Mouse (Mus musculus) liver, embryonic 13.5 days (tissue): ENCODE results near the gene Vmn1r86. TPM values are rescaled to one million over a fixed set of nuclear protein-coding genes. Genes with fewer than 3 reads are reported as not detected.

Experiments
- ATAC-seq: fragments of 200-750 bp; cut with Nextera tagmentation; 2 replicates; pipeline ENCODE4 v1.8.0; 2017; ENCODE audit warnings: low read depth, mild to moderate bottlenecking, moderate number of reproducible peaks, moderate library complexity
- DNase-seq: peaks from one replicate; pipeline ENCODE4 v3.0.0; 2022
- H3K27ac ChIP-seq: fragments of 300-500 bp; sonication (generic); 2 replicates; pipeline ENCODE4 v1.5.1; 2015; ENCODE audit warnings: moderate library complexity, mild to moderate bottlenecking, inconsistent platforms
- H3K27me3 ChIP-seq: fragments of 300-500 bp; sonication (generic); 2 replicates; pipeline ENCODE4 v1.6.1; 2015; ENCODE audit warnings: mild to moderate bottlenecking, inconsistent platforms
- H3K36me3 ChIP-seq: fragments of 300-500 bp; sonication (generic); 2 replicates; pipeline ENCODE4 v1.6.1; 2015; ENCODE audit warnings: mild to moderate bottlenecking, inconsistent platforms
- H3K4me1 ChIP-seq: fragments of 300-500 bp; sonication (generic); replicated peaks from 2 replicates; pipeline ENCODE4 v1.6.1; 2015; ENCODE audit warnings: inconsistent platforms
- H3K4me2 ChIP-seq: fragments of 300-500 bp; sonication (generic); 2 replicates; pipeline ENCODE4 v1.6.1; 2015; ENCODE audit warnings: inconsistent platforms, mild to moderate bottlenecking, moderate library complexity
- H3K4me3 ChIP-seq: fragments of 300-500 bp; sonication (generic); replicated peaks from 2 replicates; pipeline ENCODE4 v1.5.1; 2015; ENCODE audit warnings: mild to moderate bottlenecking, inconsistent platforms
- H3K9ac ChIP-seq: fragments of 300-500 bp; sonication (generic); 2 replicates; pipeline ENCODE4 v1.6.1; 2015; ENCODE audit warnings: mild to moderate bottlenecking, inconsistent platforms
- H3K9me3 ChIP-seq: fragments of 300-500 bp; sonication (generic); replicated peaks from 2 replicates; pipeline ENCODE4 v1.6.1; 2016; ENCODE audit warnings: inconsistent platforms
- WGBS: fragments of 180-500 bp; shearing (Covaris S2); methylation state at CpG from one replicate; pipeline ENCODE4 v1.1.7; 2015; ENCODE audit not compliant: insufficient replicate concordance; 5-methylcytosine and 5-hydroxymethylcytosine counted together
- polyA plus RNA-seq: library from polyadenylated mRNA; unstranded; fragments of >200 nt; fragmentation: Nextera tagmentation; extraction: Ambion mirVana; gene quantifications from 2 replicates; pipeline ENCODE4 v1.2.1, GENCODE M21; 2015

The Vmn1r86 gene
- polyA plus RNA-seq, 1 experiment from 2014 or later: not detected

DNA sequence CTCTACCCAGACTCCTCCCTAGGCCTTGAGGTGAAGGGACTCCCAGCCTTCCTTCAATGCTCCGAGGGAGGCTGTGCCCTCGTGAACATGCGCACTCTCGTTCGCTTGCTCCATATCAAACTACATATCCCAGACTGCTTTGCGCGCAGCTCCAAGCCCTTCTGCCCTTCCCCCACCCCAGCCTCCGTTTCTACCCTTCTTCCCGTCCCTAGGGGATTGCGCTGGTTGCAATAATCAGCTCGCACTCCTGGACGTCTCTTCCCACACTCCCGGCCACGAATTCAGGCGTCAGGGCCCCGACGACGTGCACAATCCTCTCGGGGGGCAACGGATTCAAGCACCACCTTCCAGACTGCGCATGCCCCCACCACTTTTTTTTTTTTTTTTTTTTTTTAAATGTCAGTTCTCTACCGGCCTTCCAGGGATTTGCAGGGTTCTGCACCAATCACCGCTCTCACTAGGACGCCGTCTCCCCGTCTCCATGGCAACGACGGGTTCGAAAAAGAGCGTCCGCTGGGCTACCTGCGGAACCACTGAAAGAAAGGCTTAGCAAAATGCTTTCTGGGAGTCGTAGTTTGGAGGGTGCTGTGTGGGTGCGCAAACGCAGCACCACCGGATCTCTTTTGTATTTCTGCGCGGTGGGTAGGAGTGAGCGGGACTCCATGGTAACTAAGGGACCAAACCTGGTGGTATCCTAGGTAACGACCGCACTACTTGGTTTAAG, 65.3 kb downstream of the Vmn1r86 start, which contains the start of gene Mzf1:
Gene Mzf1, minus strand, starts transcription at position 478 of the 724 bp plus-strand sequence.
- peak within 1 kb of the TSS; percentile 50 for H3K27ac ChIP-seq
- no peaks in the 10 kb centered on the region for H3K27me3 ChIP-seq
- under 1% methylated on average over 41 of the region's 41 CpGs for WGBS

GRCm38 (mm10) chr7:13053961-13054286, 65.8 kb downstream of the Vmn1r86 start:
- Histone ChIP-seq H3K9ac (peak overlapping the region; percentile 69), H3K4me3 (peak overlapping the region; percentile 67), H3K27ac (peak overlapping the region; percentile 50; the same call in 1 of the 2 replicates), H3K36me3 (no peaks in the 10 kb centered on the region), H3K27me3 (no peaks in the 10 kb centered on the region), H3K4me2 (peak overlapping the region; percentile 79), H3K4me1 (peaks cover 15% of the 10 kb centered on the region), H3K9me3 (no peaks in the 10 kb centered on the region)
- ATAC-seq (no peak), DNase-seq (no peak)
- WGBS: 6% methylated on average over 15 of the region's 15 CpGs

More for the DNA sequence above, 65.3 kb downstream of the Vmn1r86 start, which contains the start of gene Mzf1:
- H3K4me1 ChIP-seq: peaks cover 15% of the 10 kb centered on the region
- peak within 1 kb of the TSS; percentile 79 for H3K4me2 ChIP-seq
- no peaks in the 10 kb centered on the region for H3K9me3 ChIP-seq
- DNase-seq: peak; percentile 82
- H3K9ac ChIP-seq: peak within 1 kb of the TSS; percentile 69
- ATAC-seq: peak; percentile 86
- H3K36me3 ChIP-seq: no peaks in the 10 kb centered on the region
- peak within 1 kb of the TSS; percentile 67 for H3K4me3 ChIP-seq

DNA sequence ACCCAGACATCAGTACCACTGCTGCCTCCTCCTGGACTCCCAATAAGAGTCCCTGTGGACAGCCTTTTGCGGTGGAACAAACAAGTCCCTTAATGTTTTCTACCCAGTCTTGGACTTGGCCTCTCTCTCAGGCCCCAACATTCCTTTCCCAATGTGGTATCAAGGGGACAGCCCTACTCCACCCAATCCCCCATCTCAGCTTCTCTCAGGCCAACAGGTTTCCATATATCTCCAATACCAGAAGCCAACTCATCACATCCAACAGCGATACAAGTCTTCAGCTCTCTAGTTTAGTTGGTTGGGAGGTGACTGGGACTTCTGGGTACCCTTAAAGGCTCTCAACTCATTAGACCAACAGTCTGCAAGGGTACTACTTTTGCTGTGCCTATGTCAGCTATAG, 66.2 kb downstream of the Vmn1r86 start:
- H3K4me3 ChIP-seq: peak overlapping the region; percentile 67
- H3K4me2 ChIP-seq: peak overlapping the region; percentile 79
- peaks cover 15% of the 10 kb centered on the region for H3K4me1 ChIP-seq
- no peaks in the 10 kb centered on the region for H3K36me3 ChIP-seq
- ATAC-seq: no peak
- no peak overlapping the region for H3K27ac ChIP-seq
- peak overlapping the region; percentile 69; the same call in 1 of the 2 replicates for H3K9ac ChIP-seq
- 82% methylated on average over 2 of the region's 2 CpGs for WGBS
- no peak for DNase-seq
- H3K27me3 ChIP-seq: no peaks in the 10 kb centered on the region
- no peaks in the 10 kb centered on the region for H3K9me3 ChIP-seq

DNA sequence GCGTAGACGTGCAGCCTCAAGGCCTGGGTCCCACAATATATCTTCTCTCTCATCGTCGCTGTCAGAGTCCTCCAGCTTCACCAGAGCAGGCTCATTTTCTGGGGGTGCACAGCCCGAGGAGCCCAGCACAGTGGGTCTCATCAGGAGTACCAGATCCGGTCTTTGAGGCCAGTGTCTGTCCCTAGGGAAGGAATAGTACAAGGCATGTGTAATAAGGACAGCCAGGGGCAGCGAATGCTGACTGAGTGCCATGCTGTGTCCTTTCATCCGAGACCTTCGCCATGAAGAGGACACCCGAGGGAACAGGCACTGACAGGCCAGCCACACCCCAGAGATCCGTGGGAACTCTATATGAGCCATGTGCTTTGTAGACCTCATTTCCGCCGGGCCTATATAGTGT, 66.7 kb downstream of the Vmn1r86 start:
- Histone ChIP-seq H3K9ac (no peak overlapping the region), H3K4me1 (peaks cover 15% of the 10 kb centered on the region), H3K36me3 (no peaks in the 10 kb centered on the region), H3K27ac (no peak overlapping the region), H3K4me3 (no peak overlapping the region), H3K4me2 (no peak overlapping the region), H3K9me3 (no peaks in the 10 kb centered on the region), H3K27me3 (no peaks in the 10 kb centered on the region)
- DNase-seq (no peak), ATAC-seq (no peak)
- 72% methylated on average over 13 of the region's 13 CpGs for WGBS

Other genes with a start within 250 kb of the Vmn1r86 start
- 0.66 TPM in 2 replicates for gene Zfp128, start 238.7 kb downstream of the Vmn1r86 start, polyA plus RNA-seq
- gene Zscan22, start 222.1 kb downstream of the Vmn1r86 start, polyA plus RNA-seq: 4.6 and 5.5 TPM in 2 replicates
- 724 and 893 TPM in 2 replicates for gene Rps5, start 197.6 kb downstream of the Vmn1r86 start, polyA plus RNA-seq
- 0.16 and 0.24 TPM in 2 replicates for gene Rnf225, start 192.5 kb downstream of the Vmn1r86 start, polyA plus RNA-seq
- gene Zfp324, start 154.1 kb downstream of the Vmn1r86 start, polyA plus RNA-seq: 3.3 and 3.6 TPM in 2 replicates
- 2.9 and 3.6 TPM in 2 replicates for gene Zfp446, start 142.1 kb downstream of the Vmn1r86 start, polyA plus RNA-seq
- gene Slc27a5, start 121.7 kb downstream of the Vmn1r86 start, polyA plus RNA-seq: 4.5 and 4.9 TPM in 2 replicates
- 92.3 and 102 TPM in 2 replicates for gene Trim28, start 120.8 kb downstream of the Vmn1r86 start, polyA plus RNA-seq
- gene Zbtb45, start 109.9 kb downstream of the Vmn1r86 start, polyA plus RNA-seq: 14.4 and 17.3 TPM in 2 replicates
- gene Chmp2a, start 85.1 kb downstream of the Vmn1r86 start, polyA plus RNA-seq: 127 and 130 TPM in 2 replicates
- gene Ube2m, start 81.6 kb downstream of the Vmn1r86 start, polyA plus RNA-seq: 70.0 and 80.8 TPM in 2 replicates
- 0.45 and 0.52 TPM in 2 replicates for gene Mzf1, start 65.2 kb downstream of the Vmn1r86 start, polyA plus RNA-seq
- not detected in 2 replicates for gene Vmn1r85, start 24.7 kb downstream of the Vmn1r86 start, polyA plus RNA-seq
- not detected in 2 replicates for gene Vmn1r87, start 20.2 kb upstream of the Vmn1r86 start, polyA plus RNA-seq
- gene Vmn1r88, start 39.7 kb upstream of the Vmn1r86 start, polyA plus RNA-seq: 0.01 TPM in 1 of 2 replicates, not detected in the other
- not detected in 2 replicates for gene Vmn1r89, start 93.1 kb upstream of the Vmn1r86 start, polyA plus RNA-seq
- 137 and 154 TPM in 2 replicates for gene Lig1, start 157.4 kb upstream of the Vmn1r86 start, polyA plus RNA-seq
- 2.1 and 2.6 TPM in 2 replicates for gene Zswim9, start 158.8 kb upstream of the Vmn1r86 start, polyA plus RNA-seq
- gene Pla2g4c, start 204.7 kb upstream of the Vmn1r86 start, polyA plus RNA-seq: 1.1 and 1.2 TPM in 2 replicates